Mouse (Mus musculus): Measurements from ENCODE around the gene Pak1. TPM values are rescaled to one million over a fixed set of nuclear protein-coding genes. Genes with fewer than 3 reads are reported as not detected.
A peak's percentile ranks its signal among the peaks of the same experiment; 100 is the strongest.

Pak1 gene
- polyA plus RNA-seq, 1 experiment from 2014 or later = 147 TPM

DNA sequence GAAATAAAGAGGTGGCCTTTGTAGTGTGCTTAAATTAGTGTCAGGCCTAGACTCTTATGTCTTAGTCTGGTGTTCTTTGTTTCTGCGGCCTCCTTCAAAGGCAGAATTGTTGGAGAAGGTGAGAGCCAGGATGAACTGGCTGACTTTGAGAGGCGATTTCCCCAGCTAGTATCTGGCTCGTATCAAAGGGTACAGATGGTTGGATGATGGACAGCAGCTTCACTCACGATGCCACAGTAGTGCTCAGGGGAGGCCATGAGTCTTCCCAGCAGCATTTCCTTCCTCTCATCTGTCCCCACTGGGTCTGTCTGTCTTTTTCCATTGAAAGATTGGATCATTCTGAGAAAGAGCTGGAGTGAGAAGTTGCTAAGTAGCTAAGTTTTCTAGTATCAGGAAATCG lies 79.5 kb downstream of the Pak1 start:
- no peak for ATAC-seq
- no peak overlapping the region for H3K9ac ChIP-seq (replicated peaks; ENCODE audit: low read depth, low read length)
- no peaks in the 10 kb centered on the region for H3K27me3 ChIP-seq (replicated peaks; ENCODE audit: control insufficient read depth, insufficient read depth, low read length)
- no peak overlapping the region for H3K4me2 ChIP-seq (ENCODE audit: low read length)
- no peak overlapping the region for H3K27ac ChIP-seq (ENCODE audit: low read length)
- H3K4me1 ChIP-seq (replicated peaks; ENCODE audit: control insufficient read depth, insufficient read depth, low read length) = peaks cover 5% of the 10 kb centered on the region
- H3K36me3 ChIP-seq (ENCODE audit: control insufficient read depth, insufficient read depth) = peaks cover 2% of the 10 kb centered on the region; the same call in 1 of the 2 replicates
- 80% methylated on average over 5 of the region's 5 CpGs for WGBS
- no peak overlapping the region for H3K4me3 ChIP-seq (replicated peaks; ENCODE audit: low read length)
- no peaks in the 10 kb centered on the region for H3K9me3 ChIP-seq (ENCODE audit: control insufficient read depth, low read length)

DNA sequence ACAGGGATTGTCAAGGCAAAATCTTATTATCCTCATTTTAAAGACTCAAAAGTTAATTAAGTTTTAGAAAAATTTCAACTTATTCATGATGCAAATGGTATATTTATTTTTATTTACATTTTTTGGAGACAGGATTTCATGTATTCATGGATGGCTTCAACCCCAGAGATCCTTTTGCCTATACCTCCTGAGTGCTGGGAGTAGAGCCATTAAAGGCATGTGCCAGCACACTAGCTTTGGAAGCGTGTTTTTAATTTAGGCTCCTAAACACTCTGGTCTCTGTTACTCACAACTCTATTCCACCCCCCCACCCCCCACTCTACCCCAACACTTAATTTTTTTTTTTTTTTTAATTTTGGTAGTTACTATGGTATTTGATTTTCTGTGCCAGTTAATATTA lies 80.4 kb downstream of the Pak1 start:
- no peaks in the 10 kb centered on the region for H3K27me3 ChIP-seq (replicated peaks; ENCODE audit: control insufficient read depth, insufficient read depth, low read length)
- peaks cover 9% of the 10 kb centered on the region for H3K4me1 ChIP-seq (replicated peaks; ENCODE audit: control insufficient read depth, insufficient read depth, low read length)
- no peak overlapping the region for H3K27ac ChIP-seq (ENCODE audit: low read length)
- WGBS = 68% methylated on average over 1 of the region's 1 CpGs
- H3K9me3 ChIP-seq (ENCODE audit: control insufficient read depth, low read length) = no peaks in the 10 kb centered on the region
- no peak overlapping the region for H3K9ac ChIP-seq (replicated peaks; ENCODE audit: low read depth, low read length)
- H3K4me3 ChIP-seq (replicated peaks; ENCODE audit: low read length) = no peak overlapping the region
- H3K4me2 ChIP-seq (ENCODE audit: low read length) = no peak overlapping the region
- no peak for ATAC-seq
- H3K36me3 ChIP-seq (ENCODE audit: control insufficient read depth, insufficient read depth) = peaks cover 2% of the 10 kb centered on the region; the same call in 1 of the 2 replicates

DNA sequence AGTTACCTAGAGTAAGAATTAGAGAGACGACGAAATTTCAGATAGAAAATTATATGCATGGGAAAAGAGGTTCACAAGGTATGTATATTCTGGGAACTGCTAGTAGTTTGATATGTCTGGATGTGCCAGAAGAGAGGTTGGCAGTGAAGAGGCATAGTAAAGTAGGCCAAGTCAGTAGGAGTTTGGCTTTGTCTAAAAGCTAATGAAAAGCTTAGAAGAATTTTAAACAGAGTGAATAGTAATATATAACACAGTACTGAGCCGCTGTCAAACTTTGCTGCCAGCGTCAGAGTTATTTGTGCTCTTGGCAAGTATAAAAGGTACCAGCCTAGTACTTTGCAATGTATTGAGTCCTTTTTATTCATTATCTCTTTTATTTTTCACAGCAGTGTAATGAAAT lies 84.1 kb downstream of the Pak1 start:
- no peak overlapping the region for H3K9ac ChIP-seq (replicated peaks; ENCODE audit: low read depth, low read length)
- 60% methylated on average over 4 of the region's 4 CpGs for WGBS
- H3K4me3 ChIP-seq (replicated peaks; ENCODE audit: low read length) = no peak overlapping the region
- H3K4me1 ChIP-seq (replicated peaks; ENCODE audit: control insufficient read depth, insufficient read depth, low read length) = peaks cover 9% of the 10 kb centered on the region
- no peak overlapping the region for H3K4me2 ChIP-seq (ENCODE audit: low read length)
- no peaks in the 10 kb centered on the region for H3K27me3 ChIP-seq (replicated peaks; ENCODE audit: control insufficient read depth, insufficient read depth, low read length)
- ATAC-seq = peak; percentile 76
- H3K27ac ChIP-seq (ENCODE audit: low read length) = no peak overlapping the region
- H3K9me3 ChIP-seq (ENCODE audit: control insufficient read depth, low read length) = no peaks in the 10 kb centered on the region
- H3K36me3 ChIP-seq (ENCODE audit: control insufficient read depth, insufficient read depth) = no peaks in the 10 kb centered on the region

DNA sequence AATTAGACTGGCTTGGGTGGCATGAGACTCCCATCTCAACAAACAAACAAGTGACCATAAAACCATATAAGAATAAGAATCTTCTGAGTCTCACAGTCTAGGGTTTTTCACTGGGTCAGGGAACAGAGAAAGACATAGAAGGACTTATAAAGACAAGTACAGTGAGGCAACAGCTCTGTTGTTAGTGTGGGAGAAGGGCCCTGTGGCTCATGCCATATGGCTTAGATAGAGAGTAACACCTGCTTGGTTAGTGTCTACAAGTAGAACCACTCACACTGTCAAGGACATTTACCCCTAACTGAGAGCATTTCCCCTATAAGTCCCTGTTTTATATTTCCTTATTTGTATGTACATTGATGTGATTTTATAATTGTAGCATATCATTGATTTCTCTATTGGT lies 85.0 kb downstream of the Pak1 start:
- Histone ChIP-seq H3K4me2 (ENCODE audit: low read length) (no peak overlapping the region), H3K9me3 (ENCODE audit: control insufficient read depth, low read length) (no peaks in the 10 kb centered on the region), H3K27me3 (replicated peaks; ENCODE audit: control insufficient read depth, insufficient read depth, low read length) (no peaks in the 10 kb centered on the region), H3K27ac (ENCODE audit: low read length) (no peak overlapping the region), H3K4me1 (replicated peaks; ENCODE audit: control insufficient read depth, insufficient read depth, low read length) (peaks cover 9% of the 10 kb centered on the region), H3K4me3 (replicated peaks; ENCODE audit: low read length) (no peak overlapping the region), H3K9ac (replicated peaks; ENCODE audit: low read depth, low read length) (no peak overlapping the region), H3K36me3 (ENCODE audit: control insufficient read depth, insufficient read depth) (no peaks in the 10 kb centered on the region)
- no peak for ATAC-seq

DNA sequence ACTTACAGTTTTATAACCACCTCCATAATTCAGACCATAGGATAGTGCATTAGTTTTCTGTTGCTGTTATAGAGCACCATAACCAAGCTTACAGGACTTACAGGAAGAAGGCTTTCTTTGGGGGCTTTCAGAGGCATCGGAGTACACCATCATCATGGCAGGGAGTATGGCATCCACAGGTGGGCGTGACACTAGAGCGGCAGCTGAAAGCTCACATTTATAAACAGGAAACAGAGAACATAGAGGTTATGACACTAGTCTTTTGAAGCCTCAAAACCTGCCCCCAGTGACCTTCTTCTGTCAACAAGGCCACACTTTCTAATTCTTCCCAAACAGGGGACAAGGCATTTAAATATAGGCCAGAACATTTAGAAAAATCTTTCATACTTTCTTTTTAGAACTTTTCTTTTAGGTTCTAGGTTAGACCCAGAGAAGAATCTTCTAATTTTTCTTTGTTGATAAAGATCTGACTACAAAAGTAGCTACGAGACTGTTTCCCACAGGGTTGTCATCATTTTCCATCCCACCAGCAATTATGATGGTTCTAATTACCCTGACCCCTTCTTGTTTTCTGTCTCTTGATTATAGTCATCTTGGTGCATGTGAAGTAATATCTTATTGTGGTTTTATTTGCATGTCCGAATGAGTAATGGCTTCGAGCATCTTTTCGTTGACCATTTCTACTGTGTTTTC lies 89.7 kb downstream of the Pak1 start:
- Histone ChIP-seq H3K9ac (replicated peaks; ENCODE audit: low read depth, low read length) (no peak overlapping the region), H3K4me1 (replicated peaks; ENCODE audit: control insufficient read depth, insufficient read depth, low read length) (peaks cover 4% of the 10 kb centered on the region), H3K4me2 (ENCODE audit: low read length) (no peak overlapping the region), H3K27me3 (replicated peaks; ENCODE audit: control insufficient read depth, insufficient read depth, low read length) (no peaks in the 10 kb centered on the region), H3K36me3 (ENCODE audit: control insufficient read depth, insufficient read depth) (no peaks in the 10 kb centered on the region), H3K4me3 (replicated peaks; ENCODE audit: low read length) (no peak overlapping the region), H3K27ac (ENCODE audit: low read length) (no peak overlapping the region), H3K9me3 (ENCODE audit: control insufficient read depth, low read length) (no peaks in the 10 kb centered on the region)
- 91% methylated on average over 7 of the region's 7 CpGs for WGBS
- no peak for ATAC-seq

DNA sequence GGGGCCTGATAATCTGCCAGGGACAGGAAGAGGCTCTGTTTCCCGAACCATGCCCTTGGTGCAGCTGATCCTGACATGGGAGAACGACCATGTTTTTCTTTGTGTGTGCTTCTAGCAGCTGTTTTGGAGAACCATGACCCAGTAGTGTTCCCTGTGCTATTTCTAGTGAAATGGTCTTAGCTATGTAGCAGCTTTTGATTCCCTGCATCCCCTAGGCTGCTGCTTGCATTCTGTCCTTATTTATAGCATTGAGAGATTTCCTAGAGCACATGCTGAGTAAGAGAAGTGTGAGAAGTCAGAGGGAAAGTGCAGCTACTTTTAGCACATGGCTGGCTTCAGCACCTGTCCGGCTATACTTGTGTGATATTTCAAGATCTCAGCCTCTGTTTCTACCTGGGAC lies 123.3 kb downstream of the Pak1 start:
- ATAC-seq = no peak
- no peak overlapping the region for H3K4me3 ChIP-seq (replicated peaks; ENCODE audit: low read length)
- no peaks in the 10 kb centered on the region for H3K9me3 ChIP-seq (ENCODE audit: control insufficient read depth, low read length)
- no peak overlapping the region for H3K27ac ChIP-seq (ENCODE audit: low read length)
- no peak overlapping the region for H3K9ac ChIP-seq (replicated peaks; ENCODE audit: low read depth, low read length)
- WGBS = 86% methylated on average over 3 of the region's 3 CpGs
- H3K4me2 ChIP-seq (ENCODE audit: low read length) = no peak overlapping the region
- H3K27me3 ChIP-seq (replicated peaks; ENCODE audit: control insufficient read depth, insufficient read depth, low read length) = no peaks in the 10 kb centered on the region
- H3K4me1 ChIP-seq (replicated peaks; ENCODE audit: control insufficient read depth, insufficient read depth, low read length) = no peaks in the 10 kb centered on the region
- peaks cover 11% of the 10 kb centered on the region for H3K36me3 ChIP-seq (ENCODE audit: control insufficient read depth, insufficient read depth)

DNA sequence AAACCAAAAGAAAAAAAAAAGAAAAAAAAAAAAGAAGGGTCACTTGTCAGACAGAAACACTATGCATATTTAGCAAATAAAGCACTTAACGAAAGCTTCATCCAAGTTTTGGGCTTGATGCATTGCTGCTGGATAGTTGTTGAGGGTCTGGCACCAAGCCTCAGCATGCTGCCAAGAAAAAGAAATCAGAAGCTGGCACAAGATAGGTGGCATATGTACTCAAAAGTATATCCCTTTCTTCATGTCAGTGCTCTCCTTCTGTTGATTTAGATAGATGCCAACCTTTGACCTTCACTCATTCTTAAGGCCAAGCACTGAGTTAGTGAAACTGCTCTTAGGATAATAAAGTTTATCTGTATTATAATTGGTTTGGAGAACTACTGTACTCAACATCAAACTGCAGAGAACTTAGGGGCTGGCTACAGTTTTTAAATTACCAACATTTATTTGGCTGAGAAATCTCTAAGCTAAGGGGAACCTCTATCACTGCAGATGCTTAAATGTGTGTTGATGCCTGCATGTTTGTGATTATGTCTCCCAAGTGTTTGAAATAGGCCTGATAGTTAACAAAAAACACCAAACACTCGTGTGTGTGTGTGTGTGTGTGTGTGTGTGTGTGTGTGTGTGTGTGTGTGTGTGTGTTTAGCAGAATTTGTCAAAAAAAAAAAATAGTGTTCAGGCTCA lies 126.6 kb downstream of the Pak1 start:
- WGBS = 43% methylated on average over 2 of the region's 2 CpGs
- ATAC-seq = peak; percentile 85
- H3K27ac ChIP-seq (ENCODE audit: low read length) = no peak overlapping the region

DNA sequence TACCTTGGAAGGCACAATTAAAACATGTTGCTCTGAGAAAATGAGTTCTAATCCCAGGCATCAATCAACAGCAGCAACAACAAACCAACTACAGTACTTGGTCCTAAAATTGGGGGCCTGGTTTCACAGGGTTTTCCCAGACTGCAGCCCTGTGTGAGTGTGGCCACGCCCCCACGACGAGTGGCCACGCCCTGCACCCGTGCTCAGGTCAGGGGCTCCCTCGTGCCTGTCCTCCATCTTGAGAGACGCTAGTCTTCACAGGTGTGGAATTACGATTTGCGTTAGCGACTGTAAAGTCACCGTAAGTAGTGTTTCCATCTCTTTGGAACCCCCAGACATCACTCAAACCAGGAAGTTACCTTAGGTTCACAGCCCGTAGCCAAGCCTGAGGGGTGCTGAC lies 131.4 kb downstream of the Pak1 start, which contains the start of gene Gdpd4:
TSS of gene Gdpd4 (plus strand) at position 214 of the 400 bp plus-strand sequence.
- ATAC-seq = no peak
- WGBS = 82% methylated on average over 12 of the region's 12 CpGs
- no peaks in the 10 kb centered on the region for H3K36me3 ChIP-seq (ENCODE audit: control insufficient read depth, insufficient read depth)
- H3K4me3 ChIP-seq (replicated peaks; ENCODE audit: low read length) = no peak within 1 kb of the TSS
- no peaks in the 10 kb centered on the region for H3K9me3 ChIP-seq (ENCODE audit: control insufficient read depth, low read length)
- no peak within 1 kb of the TSS for H3K4me2 ChIP-seq (ENCODE audit: low read length)
- no peaks in the 10 kb centered on the region for H3K4me1 ChIP-seq (replicated peaks; ENCODE audit: control insufficient read depth, insufficient read depth, low read length)
- no peaks in the 10 kb centered on the region for H3K27me3 ChIP-seq (replicated peaks; ENCODE audit: control insufficient read depth, insufficient read depth, low read length)
- no peak within 1 kb of the TSS for H3K27ac ChIP-seq (ENCODE audit: low read length)
- no peak within 1 kb of the TSS for H3K9ac ChIP-seq (replicated peaks; ENCODE audit: low read depth, low read length)

More for the DNA sequence above, 126.6 kb downstream of the Pak1 start:
- Histone ChIP-seq H3K4me3 (replicated peaks; ENCODE audit: low read length) (no peak overlapping the region), H3K9me3 (ENCODE audit: control insufficient read depth, low read length) (no peaks in the 10 kb centered on the region), H3K9ac (replicated peaks; ENCODE audit: low read depth, low read length) (no peak overlapping the region), H3K36me3 (ENCODE audit: control insufficient read depth, insufficient read depth) (peaks cover 8% of the 10 kb centered on the region), H3K4me1 (replicated peaks; ENCODE audit: control insufficient read depth, insufficient read depth, low read length) (no peaks in the 10 kb centered on the region), H3K4me2 (ENCODE audit: low read length) (no peak overlapping the region), H3K27me3 (replicated peaks; ENCODE audit: control insufficient read depth, insufficient read depth, low read length) (no peaks in the 10 kb centered on the region)

DNA sequence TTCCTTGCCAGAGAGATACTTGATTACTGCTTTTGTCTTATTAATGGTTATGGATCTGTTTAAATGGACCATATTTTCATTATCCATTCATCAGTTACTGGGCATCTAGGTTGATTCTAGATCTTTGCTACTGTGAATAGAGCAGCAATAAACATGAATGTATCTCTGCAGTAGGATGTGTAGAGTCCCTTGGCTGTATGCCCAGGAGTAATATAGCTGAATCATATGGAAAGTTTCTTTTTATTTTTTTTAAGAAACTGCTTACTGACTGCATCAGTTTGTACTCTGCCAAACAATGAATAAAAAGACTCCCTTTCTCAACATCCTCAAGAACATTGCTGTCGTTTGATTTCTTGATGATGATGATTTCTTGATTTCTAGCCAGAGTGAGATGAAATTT lies 137.5 kb downstream of the Pak1 start:
- Histone ChIP-seq H3K4me2 (ENCODE audit: low read length) (no peak overlapping the region), H3K27ac (ENCODE audit: low read length) (no peak overlapping the region), H3K9ac (replicated peaks; ENCODE audit: low read depth, low read length) (no peak overlapping the region), H3K9me3 (ENCODE audit: control insufficient read depth, low read length) (no peaks in the 10 kb centered on the region), H3K27me3 (replicated peaks; ENCODE audit: control insufficient read depth, insufficient read depth, low read length) (no peaks in the 10 kb centered on the region), H3K36me3 (ENCODE audit: control insufficient read depth, insufficient read depth) (no peaks in the 10 kb centered on the region), H3K4me1 (replicated peaks; ENCODE audit: control insufficient read depth, insufficient read depth, low read length) (no peaks in the 10 kb centered on the region), H3K4me3 (replicated peaks; ENCODE audit: low read length) (no peak overlapping the region)
- ATAC-seq = no peak
- WGBS = 62% methylated on average over 1 of the region's 1 CpGs

Data from forebrain, embryonic 16.5 days (tissue).